Mouse (Mus musculus): ENCODE results near the gene Olfr1175-ps. TPM values are rescaled to one million over a fixed set of nuclear protein-coding genes. Genes with fewer than 3 reads are reported as not detected.

Olfr1175-ps gene
- not detected for total RNA-seq (2021)

- intact Hi-C loops (cut with DNase I) = no loop called here
Observed at GRCm38 (mm10) chr2:88327115-88327514, at the start of gene Olfr1175-ps. TSS of gene Olfr1175-ps (minus strand) at chr2:88327215.

GRCm38 (mm10) chr2:88356304-88356703 lies 29.3 kb upstream of the Olfr1175-ps start:
- DNase-seq (ENCODE audit: low spot score) = no peak
- intact Hi-C loops (cut with DNase I) = no loop called here

More at GRCm38 (mm10) chr2:88327115-88327514, at the start of gene Olfr1175-ps:
- DNase-seq (ENCODE audit: low spot score) = no peak

GRCm38 (mm10) chr2:88346392-88346791 lies 19.4 kb upstream of the Olfr1175-ps start, which contains the start of gene Olfr1177-ps:
TSS of gene Olfr1177-ps (minus strand) at chr2:88346492.
- no peak for DNase-seq (ENCODE audit: low spot score)
- intact Hi-C loops (cut with DNase I) = no loop called here

- no peak for DNase-seq (ENCODE audit: low spot score)
- intact Hi-C loops (cut with DNase I) = no loop called here
Observed at GRCm38 (mm10) chr2:88336421-88336820, 9.4 kb upstream of the Olfr1175-ps start, which contains the start of gene Olfr1176. TSS of gene Olfr1176 (plus strand) at chr2:88336721.

GRCm38 (mm10) chr2:88315035-88315434 lies 12.0 kb downstream of the Olfr1175-ps start, which contains the start of gene Olfr1174-ps:
TSS of gene Olfr1174-ps (minus strand) at chr2:88315135.
- intact Hi-C loops (cut with DNase I) = no loop called here
- no peak for DNase-seq (ENCODE audit: low spot score)

- no peak for DNase-seq (ENCODE audit: low spot score)
- intact Hi-C loops (cut with DNase I) = no loop called here
Observed at GRCm38 (mm10) chr2:88279775-88280174, 47.2 kb downstream of the Olfr1175-ps start, which contains the start of gene Olfr1173. TSS of gene Olfr1173 (minus strand) at chr2:88279875.

Other genes with a start within 250 kb of the Olfr1175-ps start
- gene Olfr1164, start 233.2 kb downstream of the Olfr1175-ps start, total RNA-seq (2021) = not detected
- not detected for gene Olfr1166, start 198.9 kb downstream of the Olfr1175-ps start, total RNA-seq (2021)
- not detected for gene Olfr1167, start 172.0 kb downstream of the Olfr1175-ps start, total RNA-seq (2021)
- gene Olfr1168, start 145.3 kb downstream of the Olfr1175-ps start, total RNA-seq (2021) = not detected
- not detected for gene Olfr1170, start 98.9 kb downstream of the Olfr1175-ps start, total RNA-seq (2021)
- gene Olfr1173, start 47.3 kb downstream of the Olfr1175-ps start, total RNA-seq (2021) = not detected
- not detected for gene Olfr1174-ps, start 12.1 kb downstream of the Olfr1175-ps start, total RNA-seq (2021)
- gene Olfr1176, start 9.5 kb upstream of the Olfr1175-ps start, total RNA-seq (2021) = not detected
- not detected for gene Olfr1177-ps, start 19.3 kb upstream of the Olfr1175-ps start, total RNA-seq (2021)
- gene Olfr1178, start 59.8 kb upstream of the Olfr1175-ps start, total RNA-seq (2021) = not detected
- not detected for gene Olfr1179, start 79.2 kb upstream of the Olfr1175-ps start, total RNA-seq (2021)
- not detected for gene Olfr1180, start 91.9 kb upstream of the Olfr1175-ps start, total RNA-seq (2021)
- not detected for gene Olfr1181, start 99.0 kb upstream of the Olfr1175-ps start, total RNA-seq (2021)
- not detected for gene Gm13757, start 121.9 kb upstream of the Olfr1175-ps start, total RNA-seq (2021)
- not detected for gene Olfr1183, start 127.7 kb upstream of the Olfr1175-ps start, total RNA-seq (2021)
- not detected for gene Olfr1184, start 156.4 kb upstream of the Olfr1175-ps start, total RNA-seq (2021)
- not detected for gene Olfr1185-ps1, start 166.1 kb upstream of the Olfr1175-ps start, total RNA-seq (2021)
- not detected for gene Olfr1186, start 191.3 kb upstream of the Olfr1175-ps start, total RNA-seq (2021)
- gene Olfr1188, start 229.7 kb upstream of the Olfr1175-ps start, total RNA-seq (2021) = not detected

Measured in heart, postnatal 25 days (tissue).